Mouse (Mus musculus) right cerebral cortex, postnatal 25 days (tissue): Measurements from ENCODE around the gene Pm20d1.

Source experiments
- DNase-seq: peaks from one replicate; pipeline ENCODE4 v3.0.0; 2022

Gene Pm20d1

DNA sequence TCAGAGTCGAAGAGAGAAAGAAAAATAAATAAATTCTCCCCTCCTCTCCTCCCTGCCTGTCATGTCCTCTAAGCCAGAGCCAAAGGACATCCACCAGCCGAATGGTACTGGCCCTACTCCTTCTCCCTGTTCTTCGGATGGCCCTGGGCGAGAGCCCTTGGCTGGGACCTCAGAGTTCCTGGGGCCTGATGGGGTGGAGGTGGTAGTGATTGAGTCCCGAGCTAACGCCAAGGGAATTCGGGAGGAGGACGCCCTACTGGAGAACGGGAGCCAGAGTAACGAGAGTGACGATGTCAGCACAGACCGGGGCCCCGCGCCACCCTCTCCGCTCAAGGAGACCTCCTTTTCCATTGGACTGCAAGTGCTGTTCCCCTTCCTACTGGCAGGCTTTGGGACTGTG lies 33.4 kb downstream of the Pm20d1 start:
- no peak for DNase-seq

GRCm38 (mm10) chr1:131830971-131831641 lies 33.9 kb downstream of the Pm20d1 start:
- DNase-seq, result no peak

GRCm38 (mm10) chr1:131837035-131837434 lies 39.9 kb downstream of the Pm20d1 start:
- no peak for DNase-seq

GRCm38 (mm10) chr1:131838542-131838941 lies 41.4 kb downstream of the Pm20d1 start:
- DNase-seq, result no peak

DNA sequence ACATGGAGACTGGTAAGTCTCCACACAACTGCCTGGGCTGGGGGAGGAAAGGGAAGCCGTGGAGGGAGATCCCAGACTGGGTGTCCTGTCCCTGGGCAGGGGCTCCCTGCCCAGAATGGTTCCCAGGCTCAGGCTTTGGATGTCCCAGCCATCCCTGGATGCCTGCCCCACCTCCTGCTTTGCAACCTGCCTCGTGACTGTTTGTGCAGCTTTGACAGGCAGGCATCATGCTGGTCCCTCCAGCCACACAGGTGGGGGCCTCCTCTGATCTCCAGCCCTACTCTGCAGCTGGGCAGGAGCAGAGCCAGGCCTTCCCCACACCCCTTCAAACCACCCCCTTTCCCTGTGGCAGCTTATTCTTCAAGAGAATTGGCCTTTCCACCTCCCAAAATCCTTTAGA lies 42.1 kb downstream of the Pm20d1 start:
- no peak for DNase-seq

- no peak for DNase-seq
Observed at GRCm38 (mm10) chr1:131842221-131842620, 45.0 kb downstream of the Pm20d1 start.

DNA sequence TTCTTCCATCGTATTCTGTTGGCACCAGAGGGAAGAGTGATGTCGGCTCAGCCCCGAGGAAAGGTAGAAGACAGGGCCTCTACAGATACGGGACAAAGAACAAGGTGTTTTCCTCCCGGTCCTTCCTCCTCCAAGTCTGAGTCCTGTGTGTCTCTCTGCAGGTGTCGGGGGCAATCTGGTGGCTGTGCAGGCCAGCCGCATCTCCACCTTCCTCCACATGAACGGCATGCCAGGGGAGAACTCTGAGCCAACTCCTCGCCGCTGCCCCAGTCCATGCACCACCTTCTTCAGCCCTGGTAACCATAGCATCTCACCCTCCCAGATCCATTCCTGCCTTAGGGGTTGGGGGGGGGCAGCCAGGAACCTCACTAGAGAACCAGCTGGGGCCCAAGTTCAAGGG lies 46.6 kb downstream of the Pm20d1 start:
- DNase-seq, result no peak

DNA sequence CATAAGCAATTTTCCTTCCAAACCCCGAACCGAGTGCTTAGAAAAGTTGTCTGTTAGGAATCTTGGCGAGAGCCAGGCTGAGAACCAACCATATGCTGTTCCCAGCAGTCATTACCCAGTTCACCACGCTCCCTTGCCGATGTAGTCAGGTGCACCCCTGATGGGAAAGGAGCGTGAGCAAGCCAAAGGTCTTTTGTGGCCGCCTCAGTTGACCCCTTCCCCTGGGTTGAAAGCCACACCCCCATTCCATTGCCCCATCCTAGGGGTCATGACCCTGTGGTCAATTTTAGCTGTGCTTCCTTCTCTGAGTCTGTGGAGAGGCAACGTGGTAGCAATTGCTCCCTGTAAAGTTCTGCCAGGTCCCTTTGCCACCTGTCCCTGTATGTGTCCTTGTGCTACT lies 47.7 kb downstream of the Pm20d1 start:
- no peak for DNase-seq

- DNase-seq, result peak; percentile 40
Observed at GRCm38 (mm10) chr1:131846255-131846654, 49.1 kb downstream of the Pm20d1 start.

DNA sequence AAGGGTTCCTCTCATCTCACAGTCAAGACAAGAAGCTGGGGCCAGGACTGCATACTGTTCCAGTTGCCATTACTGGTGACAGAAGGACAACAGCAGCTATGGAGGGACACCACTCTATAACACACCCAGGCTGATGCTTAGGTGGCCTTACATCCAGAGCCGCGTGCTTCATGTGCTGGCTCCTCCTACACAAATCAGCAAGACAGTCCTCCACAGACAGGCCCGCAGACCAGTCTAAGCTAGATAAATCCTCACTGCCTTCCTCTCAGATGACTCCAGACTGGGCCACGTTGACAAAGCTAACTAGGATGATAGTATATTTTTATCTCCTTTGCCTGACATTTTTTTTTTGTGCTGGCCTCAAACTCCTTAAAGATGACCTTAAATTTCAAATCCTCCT lies 64.6 kb downstream of the Pm20d1 start:
- DNase-seq, result no peak

- no peak for DNase-seq
Observed at GRCm38 (mm10) chr1:131865596-131865995, 68.4 kb downstream of the Pm20d1 start.

DNA sequence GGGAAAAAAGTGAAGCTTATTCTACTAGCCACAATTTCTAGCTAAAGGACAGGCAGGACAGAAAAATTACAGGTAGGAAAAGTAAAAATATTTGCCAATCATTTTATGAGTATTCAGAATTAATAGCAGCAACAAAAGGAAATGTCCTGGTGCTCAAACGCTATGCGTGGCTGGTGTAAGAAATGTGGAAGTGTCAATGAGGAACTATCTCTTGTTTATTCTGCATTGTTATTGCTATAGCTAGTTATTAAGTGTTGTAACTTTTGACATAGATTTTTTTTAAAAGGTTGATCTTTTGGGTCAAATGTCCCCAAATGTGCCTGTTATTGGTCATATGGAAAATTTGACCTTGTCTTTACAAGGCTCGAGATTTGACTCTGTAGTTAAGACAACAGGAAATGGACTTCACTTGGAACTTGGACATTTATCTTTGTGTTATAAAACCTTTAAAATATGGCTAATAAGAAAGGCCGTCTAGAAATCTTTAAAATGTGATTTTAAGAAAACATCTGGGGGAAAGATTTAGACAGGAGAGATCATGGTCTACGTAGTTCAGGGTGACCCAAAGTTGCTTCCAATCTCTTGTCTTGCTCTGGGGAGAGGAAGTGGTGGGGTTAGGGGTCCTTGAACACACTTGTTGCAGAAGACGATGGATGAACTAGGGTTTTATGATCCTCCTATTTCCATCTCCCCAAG lies 69.3 kb downstream of the Pm20d1 start:
- no peak for DNase-seq

DNA sequence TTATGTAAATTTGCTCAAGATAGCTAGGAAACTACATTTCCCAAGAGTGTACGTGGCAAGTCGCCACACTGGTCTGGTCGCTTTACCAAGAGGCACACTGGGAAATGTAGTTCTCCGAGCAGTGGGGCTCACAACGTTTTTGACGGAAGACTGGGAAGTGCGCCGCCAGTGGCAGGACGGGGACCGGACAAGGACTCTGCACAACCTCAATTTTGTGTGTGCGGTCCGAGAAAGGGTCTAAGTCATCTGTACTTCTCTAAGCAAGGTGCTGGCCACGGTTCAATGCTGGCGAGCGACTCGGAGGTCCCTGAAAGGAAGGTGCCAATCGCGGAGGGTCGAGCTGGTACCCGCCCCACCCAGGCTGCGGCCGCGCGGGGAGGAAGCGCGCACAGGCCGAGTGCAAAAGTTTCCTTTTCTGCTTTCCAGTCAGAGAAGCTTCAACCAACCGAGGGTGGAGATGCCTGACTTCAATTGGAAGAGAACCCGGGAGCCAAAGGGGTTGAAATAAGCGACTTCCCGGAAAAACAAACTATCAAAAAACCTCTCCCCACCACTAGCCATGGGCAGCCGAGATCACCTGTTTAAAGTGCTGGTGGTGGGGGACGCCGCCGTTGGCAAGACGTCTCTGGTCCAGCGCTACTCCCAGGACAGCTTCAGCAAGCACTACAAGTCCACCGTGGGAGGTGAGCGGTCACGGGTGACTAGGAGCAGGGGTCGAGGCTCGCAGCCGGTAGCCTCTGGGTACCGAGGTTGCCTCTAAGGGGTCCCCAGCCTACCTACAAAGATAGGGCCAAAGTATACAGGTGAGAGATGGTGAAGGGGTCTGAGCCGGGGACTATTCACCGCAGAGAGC lies 70.1 kb downstream of the Pm20d1 start, which contains the start of gene Rab29:
TSS of gene Rab29 (plus strand) at position 132 of the 853 bp plus-strand sequence.
- DNase-seq, result peak; percentile 85

DNA sequence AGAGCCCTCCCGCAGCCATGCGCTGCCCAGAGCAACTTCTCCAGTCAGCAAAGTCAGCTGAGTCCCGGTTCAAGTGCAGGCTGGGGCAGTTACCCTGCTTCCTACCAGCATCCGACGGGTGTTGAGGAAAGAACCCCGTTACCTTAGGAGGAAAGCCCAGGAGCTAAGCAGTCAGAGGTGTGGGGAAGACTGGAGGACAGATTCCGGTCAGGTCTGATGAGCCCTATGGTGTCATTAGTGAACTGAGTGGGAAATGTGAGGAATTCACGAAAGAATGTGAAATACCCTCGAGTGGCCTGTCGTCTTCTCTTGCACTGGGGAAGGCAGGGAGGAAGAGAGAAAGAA lies 70.7 kb downstream of the Pm20d1 start:
- no peak for DNase-seq

DNA sequence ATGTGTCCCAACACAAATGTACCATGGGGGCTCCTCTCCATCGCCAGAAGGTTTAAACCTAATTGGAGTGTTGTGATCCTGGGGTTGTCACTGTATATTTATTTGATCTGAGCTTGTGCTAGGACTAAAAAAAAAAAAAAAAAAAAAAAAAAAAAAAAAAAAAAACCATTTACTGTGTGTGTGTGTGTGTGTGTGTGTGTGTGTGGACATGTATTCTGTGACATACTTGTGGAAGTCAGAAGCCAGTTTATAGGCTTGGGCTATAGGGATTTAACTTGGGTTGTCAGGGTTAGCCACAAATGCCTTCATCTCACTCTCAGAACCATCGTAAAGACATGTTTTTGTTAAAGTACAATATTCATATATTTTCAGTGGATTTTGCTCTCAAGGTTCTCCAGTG lies 72.4 kb downstream of the Pm20d1 start:
- DNase-seq, result no peak
